Mouse (Mus musculus) liver, postnatal 0 days (tissue): ENCODE data around the gene Hist1h2ba. TPM values are rescaled to one million over a fixed set of nuclear protein-coding genes. Genes with fewer than 3 reads are reported as not detected.

Experiments used
- ATAC-seq: fragments of 200-750 bp; cut with Nextera tagmentation; 2 replicates; pipeline ENCODE4 v1.8.0; 2017; ENCODE audit warnings: mild to moderate bottlenecking, moderate library complexity
- DNase-seq: peaks from one replicate; pipeline ENCODE4 v3.0.0-alpha.2; 2016
- H3K27ac ChIP-seq: fragments of 300-500 bp; sonication (generic); 2 replicates; pipeline ENCODE4 v1.5.1; 2014; ENCODE audit warnings: antibody characterized with exemption, moderate library complexity, mild to moderate bottlenecking, low read depth
- H3K27me3 ChIP-seq: fragments of 300-500 bp; sonication (generic); 2 replicates; pipeline ENCODE4 v1.6.1; 2014; ENCODE audit warnings: low read length, control low read depth, mixed read lengths; ENCODE audit not compliant: insufficient read depth
- H3K36me3 ChIP-seq: fragments of 300-500 bp; sonication (generic); replicated peaks from 2 replicates; pipeline ENCODE4 v1.6.1; 2014; ENCODE audit warnings: mild to moderate bottlenecking, control low read depth, low read length, moderate library complexity, mixed read lengths; ENCODE audit not compliant: insufficient read depth
- H3K4me1 ChIP-seq: fragments of 300-500 bp; sonication (generic); 2 replicates; pipeline ENCODE4 v1.6.1; 2014; ENCODE audit warnings: antibody characterized with exemption, mild to moderate bottlenecking, control low read depth; ENCODE audit not compliant: insufficient read depth
- H3K4me2 ChIP-seq: fragments of 300-500 bp; sonication (generic); 2 replicates; pipeline ENCODE4 v1.6.1; 2014; ENCODE audit warnings: low read depth, mild to moderate bottlenecking, low read length, moderate library complexity, mixed read lengths
- H3K4me3 ChIP-seq: fragments of 300-500 bp; sonication (generic); 2 replicates; pipeline ENCODE4 v1.5.1; 2014; ENCODE audit warnings: low read depth, low read length
- H3K9ac ChIP-seq: fragments of 300-500 bp; sonication (generic); replicated peaks from 2 replicates; pipeline ENCODE4 v1.6.1; 2014; ENCODE audit warnings: mild to moderate bottlenecking, moderate library complexity
- H3K9me3 ChIP-seq: fragments of 300-500 bp; sonication (generic); 2 replicates; pipeline ENCODE4 v1.6.1; 2016; ENCODE audit warnings: mild to moderate bottlenecking, control low read depth, low read length, mixed read lengths
- CTCF ChIP-seq: sonication (generic); IDR thresholded peaks from 2 replicates; pipeline ENCODE4 v1.5.1; 2016; ENCODE audit warnings: antibody characterized with exemption, low read depth
- EP300 ChIP-seq: IDR thresholded peaks from 2 replicates; pipeline ENCODE4 v1.6.1; 2016; ENCODE audit warnings: antibody characterized with exemption, low read depth, mild to moderate bottlenecking
- WGBS: fragments of 180-500 bp; shearing (Covaris S2); extraction: QIAGEN DNeasy Blood & Tissue Kit; methylation state at CpG from one replicate; pipeline ENCODE4 v1.1.7; 2014; ENCODE audit not compliant: insufficient replicate concordance; 5-methylcytosine and 5-hydroxymethylcytosine counted together
- polyA plus RNA-seq: library from polyadenylated mRNA; unstranded; fragments of >200 nt; fragmentation: Nextera tagmentation; extraction: Ambion mirVana; gene quantifications from 2 replicates; pipeline ENCODE4 v1.2.1, GENCODE M21; 2015

Gene Hist1h2ba
- polyA plus RNA-seq, 1 experiment from 2014 or later = not detected

- Histone ChIP-seq H3K36me3 (no peaks in the 10 kb centered on the region), H3K27me3 (no peaks in the 10 kb centered on the region), H3K4me2 (no peak overlapping the region), H3K4me3 (no peak overlapping the region), H3K4me1 (no peaks in the 10 kb centered on the region), H3K9me3 (no peaks in the 10 kb centered on the region), H3K27ac (no peak overlapping the region), H3K9ac (no peak overlapping the region)
- TF ChIP-seq CTCF (no peak), EP300 (no peak)
- WGBS = 70% methylated on average over 14 of the region's 14 CpGs
- DNase-seq (no peak), ATAC-seq (no peak)
These were observed 15.7 kb upstream of the Hist1h2ba start for GRCm38 (mm10) chr13:23949484-23950246.

DNA sequence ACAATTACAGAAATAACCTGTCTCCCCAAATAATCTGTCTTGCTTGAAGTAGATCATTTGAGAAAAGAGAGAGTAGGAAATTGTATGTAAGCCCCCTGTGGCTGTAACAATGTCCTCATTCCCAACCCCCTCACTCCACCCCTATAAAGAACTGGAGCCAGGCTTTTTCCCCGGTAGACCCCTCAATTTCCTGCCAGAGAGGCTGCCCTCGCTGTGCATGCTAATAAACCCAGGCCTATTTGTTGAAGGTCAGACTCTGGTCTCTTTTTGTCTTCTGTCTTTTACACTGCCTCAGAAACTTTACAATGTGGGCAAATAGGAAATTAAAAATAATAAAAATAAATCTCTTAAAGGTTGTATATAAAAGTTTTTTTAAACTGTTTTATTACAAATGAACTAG lies 12.3 kb upstream of the Hist1h2ba start:
- TF ChIP-seq CTCF (no peak), EP300 (no peak)
- Histone ChIP-seq H3K36me3 (no peaks in the 10 kb centered on the region), H3K9ac (no peak overlapping the region), H3K4me1 (no peaks in the 10 kb centered on the region), H3K9me3 (no peaks in the 10 kb centered on the region), H3K4me2 (no peak overlapping the region), H3K4me3 (no peak overlapping the region), H3K27me3 (no peaks in the 10 kb centered on the region), H3K27ac (no peak overlapping the region)
- no peak for DNase-seq
- 57% methylated on average over 2 of the region's 2 CpGs for WGBS
- no peak for ATAC-seq

DNA sequence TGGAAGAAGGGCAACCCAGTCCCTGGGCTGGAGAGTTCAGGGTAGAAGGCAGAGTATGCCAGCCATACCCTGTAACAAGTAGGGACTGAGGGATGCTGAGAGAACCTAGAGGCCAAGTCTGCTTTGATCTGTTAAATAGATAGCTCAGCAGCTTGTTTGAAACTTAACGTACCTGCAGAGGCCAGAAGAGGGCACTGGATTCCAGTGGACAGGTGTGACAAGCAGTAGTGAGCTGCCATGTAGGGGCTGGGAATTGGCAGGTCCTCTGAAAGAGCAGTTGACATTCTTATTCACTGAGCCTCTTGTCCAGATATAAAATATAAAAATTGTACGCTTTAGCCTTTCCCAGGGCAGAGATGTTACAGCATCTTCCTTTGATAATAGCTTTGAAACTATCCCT lies 8.9 kb upstream of the Hist1h2ba start:
- WGBS = 54% methylated on average over 2 of the region's 2 CpGs
- ATAC-seq = no peak

GRCm38 (mm10) chr13:23940291-23940690 lies 6.3 kb upstream of the Hist1h2ba start:
- WGBS = 66% methylated on average over 6 of the region's 6 CpGs
- H3K9me3 ChIP-seq = no peaks in the 10 kb centered on the region
- TF ChIP-seq EP300 = no peak
- TF ChIP-seq CTCF = no peak
- no peak overlapping the region for H3K4me3 ChIP-seq
- H3K4me1 ChIP-seq = no peaks in the 10 kb centered on the region
- ATAC-seq = no peak
- DNase-seq = no peak
- no peaks in the 10 kb centered on the region for H3K27me3 ChIP-seq
- H3K36me3 ChIP-seq = no peaks in the 10 kb centered on the region
- no peak overlapping the region for H3K27ac ChIP-seq
- no peak overlapping the region for H3K4me2 ChIP-seq
- H3K9ac ChIP-seq = no peak overlapping the region

More for the DNA sequence above, 8.9 kb upstream of the Hist1h2ba start:
- no peak overlapping the region for H3K9ac ChIP-seq
- no peak for DNase-seq
- TF ChIP-seq CTCF (peak; percentile 48), EP300 (no peak)
- no peaks in the 10 kb centered on the region for H3K27me3 ChIP-seq
- no peaks in the 10 kb centered on the region for H3K9me3 ChIP-seq
- no peak overlapping the region for H3K4me2 ChIP-seq
- H3K36me3 ChIP-seq = no peaks in the 10 kb centered on the region
- no peak overlapping the region for H3K4me3 ChIP-seq
- H3K4me1 ChIP-seq = no peaks in the 10 kb centered on the region
- H3K27ac ChIP-seq = no peak overlapping the region

DNA sequence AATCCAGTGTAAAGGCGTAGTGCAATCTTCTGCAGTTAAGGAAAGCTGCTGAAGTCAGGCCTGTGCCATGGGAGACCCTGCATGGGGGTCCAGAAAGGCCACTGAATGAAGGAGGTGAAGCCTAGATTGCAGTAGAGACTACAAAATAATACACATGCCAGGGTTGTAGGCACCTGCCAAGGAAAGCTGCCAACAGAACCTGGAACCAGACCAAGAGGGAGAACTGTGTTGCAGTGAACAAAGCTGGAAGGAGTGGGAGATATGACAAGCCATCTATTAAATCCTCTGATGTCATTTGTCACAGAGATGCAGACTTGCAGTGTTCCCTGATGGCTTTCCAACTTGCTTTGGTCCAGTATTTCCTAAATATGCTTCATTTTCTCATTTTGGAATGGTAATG lies 4.7 kb upstream of the Hist1h2ba start:
- no peaks in the 10 kb centered on the region for H3K9me3 ChIP-seq
- DNase-seq (no peak), ATAC-seq (no peak)
- H3K27ac ChIP-seq = no peak overlapping the region
- H3K4me1 ChIP-seq = no peaks in the 10 kb centered on the region
- H3K4me2 ChIP-seq = no peak overlapping the region
- no peaks in the 10 kb centered on the region for H3K27me3 ChIP-seq
- 65% methylated on average over 1 of the region's 1 CpGs for WGBS
- H3K36me3 ChIP-seq = no peaks in the 10 kb centered on the region
- TF ChIP-seq EP300 = no peak
- no peak overlapping the region for H3K9ac ChIP-seq
- H3K4me3 ChIP-seq = no peak overlapping the region

GRCm38 (mm10) chr13:23934211-23934520 lies 210 bp upstream of the Hist1h2ba start, which contains the start of gene Hist1h2aa:
TSS of gene Hist1h2aa (plus strand) at chr13:23934462.
- Histone ChIP-seq H3K4me1 (0 out of 2 replicates have a peak, but pooled peaks cover under 1% of the 10 kb centered on the region), H3K4me2 (no peak within 1 kb of the TSS), H3K27ac (no peak within 1 kb of the TSS), H3K36me3 (no peaks in the 10 kb centered on the region), H3K9ac (no peak within 1 kb of the TSS), H3K4me3 (no peak within 1 kb of the TSS), H3K9me3 (no peaks in the 10 kb centered on the region), H3K27me3 (no peaks in the 10 kb centered on the region)
- TF ChIP-seq EP300 (no peak), CTCF (no peak)
- ATAC-seq = no peak
- DNase-seq = no peak
- 82% methylated on average over 10 of the region's 10 CpGs for WGBS
